Mouse (Mus musculus): ENCODE results near the gene 2810408A11Rik. TPM values are rescaled to one million over a fixed set of nuclear protein-coding genes. Genes with fewer than 3 reads are reported as not detected.

Gene 2810408A11Rik
- polyA plus RNA-seq, 1 experiment from 2014 or later: 32.8 TPM

Small RNAs within 50 kb of the gene (microRNA-seq; reads per million reads assigned to microRNA genes)
- not detected for gene Mir6924

Other genes starting within 250 kb of the 2810408A11Rik start
- gene Sox15, start 245.7 kb downstream of the 2810408A11Rik start, polyA plus RNA-seq (2016; fragmentation: Nextera tagmentation; extraction: Ambion mirVana): 0.68 TPM in 1 of 2 replicates, not detected in the other
- 62.6 and 64.3 TPM in 2 replicates for gene Mpdu1, start 238.3 kb downstream of the 2810408A11Rik start, polyA plus RNA-seq (2016; fragmentation: Nextera tagmentation; extraction: Ambion mirVana)
- 5.9 and 8.0 TPM in 2 replicates for gene Cd68, start 234.8 kb downstream of the 2810408A11Rik start, polyA plus RNA-seq (2016; fragmentation: Nextera tagmentation; extraction: Ambion mirVana)
- gene Eif4a1, start 228.6 kb downstream of the 2810408A11Rik start, polyA plus RNA-seq (2016; fragmentation: Nextera tagmentation; extraction: Ambion mirVana): 569 and 701 TPM in 2 replicates
- 132 and 140 TPM in 2 replicates for gene Senp3, start 218.9 kb downstream of the 2810408A11Rik start, polyA plus RNA-seq (2016; fragmentation: Nextera tagmentation; extraction: Ambion mirVana)
- gene Tnfsf13, start 215.2 kb downstream of the 2810408A11Rik start, polyA plus RNA-seq (2016; fragmentation: Nextera tagmentation; extraction: Ambion mirVana): 0.58 and 1.0 TPM in 2 replicates
- 2.2 and 3.7 TPM in 2 replicates for gene Tnfsf12, start 205.1 kb downstream of the 2810408A11Rik start, polyA plus RNA-seq (2016; fragmentation: Nextera tagmentation; extraction: Ambion mirVana)
- gene Tnfsfm13, start 204.9 kb downstream of the 2810408A11Rik start, polyA plus RNA-seq (2016; fragmentation: Nextera tagmentation; extraction: Ambion mirVana): 1.7 TPM in 2 replicates
- 27.2 and 38.1 TPM in 2 replicates for gene Polr2a, start 142.3 kb downstream of the 2810408A11Rik start, polyA plus RNA-seq (2016; fragmentation: Nextera tagmentation; extraction: Ambion mirVana)
- 0.13 and 0.18 TPM in 2 replicates for gene Slc35g3, start 139.0 kb downstream of the 2810408A11Rik start, polyA plus RNA-seq (2016; fragmentation: Nextera tagmentation; extraction: Ambion mirVana)
- gene Zbtb4, start 135.1 kb downstream of the 2810408A11Rik start, polyA plus RNA-seq (2016; fragmentation: Nextera tagmentation; extraction: Ambion mirVana): 1.9 and 2.4 TPM in 2 replicates
- 15.4 and 17.1 TPM in 2 replicates for gene Chrnb1, start 105.0 kb downstream of the 2810408A11Rik start, polyA plus RNA-seq (2016; fragmentation: Nextera tagmentation; extraction: Ambion mirVana)
- gene Fgf11, start 99.1 kb downstream of the 2810408A11Rik start, polyA plus RNA-seq (2016; fragmentation: Nextera tagmentation; extraction: Ambion mirVana): 1.2 and 1.5 TPM in 2 replicates
- gene Tmem102, start 95.4 kb downstream of the 2810408A11Rik start, polyA plus RNA-seq (2016; fragmentation: Nextera tagmentation; extraction: Ambion mirVana): 1.6 and 1.8 TPM in 2 replicates
- not detected in 2 replicates for gene Gm39566, start 85.7 kb downstream of the 2810408A11Rik start, polyA plus RNA-seq (2016; fragmentation: Nextera tagmentation; extraction: Ambion mirVana)
- not detected in 2 replicates for gene Spem2, start 82.5 kb downstream of the 2810408A11Rik start, polyA plus RNA-seq (2016; fragmentation: Nextera tagmentation; extraction: Ambion mirVana)
- gene Spem1, start 78.8 kb downstream of the 2810408A11Rik start, polyA plus RNA-seq (2016; fragmentation: Nextera tagmentation; extraction: Ambion mirVana): 0.20 TPM in 1 of 2 replicates, not detected in the other
- 8.4 and 9.1 TPM in 2 replicates for gene Nlgn2, start 63.2 kb downstream of the 2810408A11Rik start, polyA plus RNA-seq (2016; fragmentation: Nextera tagmentation; extraction: Ambion mirVana)
- 346 and 353 TPM in 2 replicates for gene Tmem256, start 62.5 kb downstream of the 2810408A11Rik start, polyA plus RNA-seq (2016; fragmentation: Nextera tagmentation; extraction: Ambion mirVana)
- 111 and 120 TPM in 2 replicates for gene Plscr3, start 54.6 kb downstream of the 2810408A11Rik start, polyA plus RNA-seq (2016; fragmentation: Nextera tagmentation; extraction: Ambion mirVana)
- gene Tnk1, start 42.3 kb downstream of the 2810408A11Rik start, polyA plus RNA-seq (2016; fragmentation: Nextera tagmentation; extraction: Ambion mirVana): 1.6 and 2.3 TPM in 2 replicates
- gene Tmem95, start 23.0 kb downstream of the 2810408A11Rik start, polyA plus RNA-seq (2016; fragmentation: Nextera tagmentation; extraction: Ambion mirVana): not detected in 2 replicates
- gene Kctd11, start 19.6 kb downstream of the 2810408A11Rik start, polyA plus RNA-seq (2016; fragmentation: Nextera tagmentation; extraction: Ambion mirVana): 3.7 and 4.4 TPM in 2 replicates
- 0.90 and 1.5 TPM in 2 replicates for gene Acap1, start 5.4 kb downstream of the 2810408A11Rik start, polyA plus RNA-seq (2016; fragmentation: Nextera tagmentation; extraction: Ambion mirVana)
- 10.9 and 12.7 TPM in 2 replicates for gene Neurl4, start 85 bp upstream of the 2810408A11Rik start, polyA plus RNA-seq (2016; fragmentation: Nextera tagmentation; extraction: Ambion mirVana)
- gene Gps2, start 12.9 kb upstream of the 2810408A11Rik start, polyA plus RNA-seq (2016; fragmentation: Nextera tagmentation; extraction: Ambion mirVana): 92.0 and 93.5 TPM in 2 replicates
- 1,762 and 1,851 TPM in 2 replicates for gene Eif5a, start 21.0 kb upstream of the 2810408A11Rik start, polyA plus RNA-seq (2016; fragmentation: Nextera tagmentation; extraction: Ambion mirVana)
- 14.0 and 15.5 TPM in 2 replicates for gene Ybx2, start 34.8 kb upstream of the 2810408A11Rik start, polyA plus RNA-seq (2016; fragmentation: Nextera tagmentation; extraction: Ambion mirVana)
- 34.1 and 35.7 TPM in 2 replicates for gene Slc2a4, start 47.2 kb upstream of the 2810408A11Rik start, polyA plus RNA-seq (2016; fragmentation: Nextera tagmentation; extraction: Ambion mirVana)
- gene Cldn7, start 63.8 kb upstream of the 2810408A11Rik start, polyA plus RNA-seq (2016; fragmentation: Nextera tagmentation; extraction: Ambion mirVana): 15.7 and 18.1 TPM in 2 replicates
- gene Ctdnep1, start 80.2 kb upstream of the 2810408A11Rik start, polyA plus RNA-seq (2016; fragmentation: Nextera tagmentation; extraction: Ambion mirVana): 24.5 and 27.8 TPM in 2 replicates
- gene Elp5, start 81.5 kb upstream of the 2810408A11Rik start, polyA plus RNA-seq (2016; fragmentation: Nextera tagmentation; extraction: Ambion mirVana): 124 and 126 TPM in 2 replicates
- gene Gabarap, start 90.2 kb upstream of the 2810408A11Rik start, polyA plus RNA-seq (2016; fragmentation: Nextera tagmentation; extraction: Ambion mirVana): 398 and 426 TPM in 2 replicates
- gene Phf23, start 94.8 kb upstream of the 2810408A11Rik start, polyA plus RNA-seq (2016; fragmentation: Nextera tagmentation; extraction: Ambion mirVana): 102 and 108 TPM in 2 replicates
- gene Dvl2, start 99.6 kb upstream of the 2810408A11Rik start, polyA plus RNA-seq (2016; fragmentation: Nextera tagmentation; extraction: Ambion mirVana): 69.4 and 69.5 TPM in 2 replicates
- 65.9 and 67.1 TPM in 2 replicates for gene Acadvl, start 114.4 kb upstream of the 2810408A11Rik start, polyA plus RNA-seq (2016; fragmentation: Nextera tagmentation; extraction: Ambion mirVana)
- 10.6 and 13.6 TPM in 2 replicates for gene Dlg4, start 116.0 kb upstream of the 2810408A11Rik start, polyA plus RNA-seq (2016; fragmentation: Nextera tagmentation; extraction: Ambion mirVana)
- 1.5 and 2.3 TPM in 2 replicates for gene Asgr1, start 153.1 kb upstream of the 2810408A11Rik start, polyA plus RNA-seq (2016; fragmentation: Nextera tagmentation; extraction: Ambion mirVana)
- gene Asgr2, start 191.7 kb upstream of the 2810408A11Rik start, polyA plus RNA-seq (2016; fragmentation: Nextera tagmentation; extraction: Ambion mirVana): 0.22 TPM in 1 of 2 replicates, not detected in the other
- not detected in 2 replicates for gene Mgl2, start 229.3 kb upstream of the 2810408A11Rik start, polyA plus RNA-seq (2016; fragmentation: Nextera tagmentation; extraction: Ambion mirVana)

Measured in limb, embryonic 12.5 days (tissue).